Mouse (Mus musculus): ENCODE data around the gene Evi2b. TPM values are rescaled to one million over a fixed set of nuclear protein-coding genes. Genes with fewer than 3 reads are reported as not detected.

Gene Evi2b
- polyA plus RNA-seq, 1 experiment, result 56.7 TPM

DNA sequence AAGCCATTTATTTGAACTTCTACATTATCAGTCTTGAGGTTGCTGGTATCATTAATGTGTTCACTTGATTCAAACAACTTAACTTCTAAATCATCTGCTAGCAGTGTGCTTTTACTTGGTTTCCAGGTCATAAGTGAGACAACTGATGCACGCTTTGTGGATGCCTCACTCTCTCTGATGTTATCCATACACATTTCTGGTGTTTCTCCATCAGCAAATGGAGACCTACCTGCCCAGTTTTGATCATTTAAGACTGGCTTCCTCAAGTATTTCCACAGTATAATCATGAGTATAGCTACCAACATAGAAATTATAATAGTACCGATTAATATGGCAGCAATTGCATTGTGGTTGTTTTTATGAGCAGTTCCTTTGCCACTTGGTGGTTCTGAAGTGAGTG lies 7.8 kb downstream of the Evi2b start:
- Histone ChIP-seq H3K4me1 (ENCODE audit: control insufficient read depth, insufficient read depth, insufficient read length) (peaks cover 2% of the 10 kb centered on the region; the same call in 1 of the 2 replicates), H3K27me3 (ENCODE audit: control insufficient read depth, insufficient read depth, low read length) (no peaks in the 10 kb centered on the region), H3K27ac (ENCODE audit: insufficient read depth, low read length) (no peak overlapping the region), H3K36me3 (ENCODE audit: control insufficient read depth, insufficient read depth, low read length) (peaks cover 21% of the 10 kb centered on the region), H3K4me3 (ENCODE audit: extremely low read depth, insufficient read depth, insufficient read length) (no peak overlapping the region)
- no peak for DNase-seq (ENCODE audit: low read depth in 1 of 2, low spot score in 2 of 2)
- 93% methylated on average over 2 of the region's 2 CpGs for WGBS
- TF ChIP-seq POLR2A (IDR thresholded peaks at IDR 0.05; ENCODE audit: low read depth, low read length) (no peak), CTCF (IDR thresholded peaks at IDR 0.05; ENCODE audit: extremely low read depth, insufficient read depth, insufficient read length, insufficient replicate concordance) (no peak)

DNA sequence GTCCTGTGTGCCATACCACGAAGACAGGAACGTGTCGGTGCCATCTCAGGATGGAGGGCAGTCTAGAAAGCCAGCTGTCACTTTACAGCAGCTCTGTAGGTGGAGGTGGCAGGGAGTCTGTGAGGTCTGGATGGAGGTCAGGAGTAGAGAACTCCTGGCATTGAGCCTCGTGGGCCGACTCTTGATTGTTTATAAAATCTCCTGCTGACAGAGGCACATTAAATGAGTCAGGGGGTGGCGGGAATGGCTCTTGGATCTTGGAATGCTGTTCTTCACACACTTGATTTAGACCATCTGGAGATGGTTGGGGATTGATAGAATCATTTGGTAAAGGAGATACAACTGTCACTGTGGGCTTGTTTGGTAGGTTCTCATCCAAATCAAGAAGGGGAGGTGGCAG lies 8.2 kb downstream of the Evi2b start:
- peaks cover 21% of the 10 kb centered on the region for H3K36me3 ChIP-seq (ENCODE audit: control insufficient read depth, insufficient read depth, low read length)
- no peak overlapping the region for H3K27ac ChIP-seq (ENCODE audit: insufficient read depth, low read length)
- peaks cover 2% of the 10 kb centered on the region; the same call in 1 of the 2 replicates for H3K4me1 ChIP-seq (ENCODE audit: control insufficient read depth, insufficient read depth, insufficient read length)
- no peak overlapping the region for H3K4me3 ChIP-seq (ENCODE audit: extremely low read depth, insufficient read depth, insufficient read length)
- no peak for DNase-seq (ENCODE audit: low read depth in 1 of 2, low spot score in 2 of 2)
- H3K27me3 ChIP-seq (ENCODE audit: control insufficient read depth, insufficient read depth, low read length), result no peaks in the 10 kb centered on the region
- no peak for TF ChIP-seq CTCF (IDR thresholded peaks at IDR 0.05; ENCODE audit: extremely low read depth, insufficient read depth, insufficient read length, insufficient replicate concordance)
- no peak for TF ChIP-seq POLR2A (IDR thresholded peaks at IDR 0.05; ENCODE audit: low read depth, low read length)
- 87% methylated on average over 6 of the region's 6 CpGs for WGBS

DNA sequence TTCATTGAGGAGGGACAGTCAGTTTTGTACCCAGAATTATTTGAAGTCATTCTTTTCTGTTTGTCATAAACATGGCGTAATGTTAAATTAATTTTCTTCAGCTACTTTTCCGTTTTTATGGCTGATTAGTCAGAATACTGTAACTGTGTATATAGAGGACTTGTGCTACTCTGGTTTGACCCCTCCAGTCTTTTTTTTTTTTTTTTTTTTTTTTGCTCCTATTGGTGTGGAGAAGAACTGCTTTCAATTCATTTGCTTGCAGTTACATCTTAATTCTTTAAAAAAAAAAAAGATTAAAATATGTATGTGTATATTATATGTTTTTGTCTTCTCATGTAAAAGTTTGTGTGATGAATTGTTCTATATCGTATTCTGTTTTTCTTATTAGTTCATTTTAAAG lies 11.6 kb downstream of the Evi2b start:
- no peak for TF ChIP-seq CTCF (IDR thresholded peaks at IDR 0.05; ENCODE audit: extremely low read depth, insufficient read depth, insufficient read length, insufficient replicate concordance)
- no peak for TF ChIP-seq POLR2A (IDR thresholded peaks at IDR 0.05; ENCODE audit: low read depth, low read length)
- 0 out of 2 replicates have a peak, but pooled peaks cover 2% of the 10 kb centered on the region for H3K4me1 ChIP-seq (ENCODE audit: control insufficient read depth, insufficient read depth, insufficient read length)
- no peak for DNase-seq (ENCODE audit: low read depth in 1 of 2, low spot score in 2 of 2)
- no peak overlapping the region for H3K4me3 ChIP-seq (ENCODE audit: extremely low read depth, insufficient read depth, insufficient read length)
- WGBS, result 95% methylated on average over 3 of the region's 3 CpGs
- H3K27me3 ChIP-seq (ENCODE audit: control insufficient read depth, insufficient read depth, low read length), result no peaks in the 10 kb centered on the region
- H3K36me3 ChIP-seq (ENCODE audit: control insufficient read depth, insufficient read depth, low read length), result peaks cover 21% of the 10 kb centered on the region
- no peak overlapping the region for H3K27ac ChIP-seq (ENCODE audit: insufficient read depth, low read length)

DNA sequence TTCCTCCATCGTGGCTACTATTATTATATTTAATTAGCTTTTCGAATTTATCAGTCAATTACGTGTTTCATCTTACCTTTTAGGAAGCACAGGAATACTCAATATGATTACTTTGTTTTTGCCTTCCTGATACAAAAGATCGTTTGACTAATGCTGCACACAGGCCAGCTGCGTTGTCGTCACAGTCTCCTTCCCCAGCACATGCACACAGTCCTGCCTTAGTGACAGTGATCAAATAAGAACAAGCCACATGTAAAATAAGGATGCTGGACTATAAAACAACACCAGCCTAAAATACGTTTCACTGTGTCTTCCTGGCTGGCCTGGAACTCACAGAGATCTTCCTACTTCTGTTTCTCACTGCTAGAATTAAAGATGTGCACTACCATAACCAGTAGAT lies 19.1 kb downstream of the Evi2b start:
- WGBS, result 93% methylated on average over 7 of the region's 7 CpGs
- TF ChIP-seq POLR2A (IDR thresholded peaks at IDR 0.05; ENCODE audit: low read depth, low read length) (no peak), CTCF (IDR thresholded peaks at IDR 0.05; ENCODE audit: extremely low read depth, insufficient read depth, insufficient read length, insufficient replicate concordance) (no peak)
- DNase-seq (ENCODE audit: low read depth in 1 of 2, low spot score in 2 of 2), result no peak

DNA sequence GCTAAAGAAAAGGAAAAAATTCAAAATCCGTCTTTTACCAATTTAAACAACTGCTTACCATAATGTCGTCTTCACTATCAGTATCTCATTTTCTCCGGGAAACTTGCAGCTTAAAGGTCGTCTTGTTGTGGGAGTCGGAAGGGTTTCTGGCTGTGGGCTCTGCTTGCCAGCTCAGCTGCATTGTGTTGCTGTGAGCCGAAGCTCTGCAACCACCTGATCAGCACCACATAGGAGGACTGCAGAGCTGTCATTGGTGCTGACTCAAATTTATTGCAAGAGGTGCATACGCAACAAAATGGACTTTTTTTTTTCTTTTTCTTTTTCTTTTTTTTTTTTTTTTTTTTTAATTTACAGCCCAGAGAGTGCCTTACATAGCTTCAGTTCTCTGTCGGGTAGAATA lies 19.7 kb downstream of the Evi2b start, which contains the start of gene Omg:
Omg (minus strand) TSS at position 240 of the 400 bp plus-strand sequence.
- Histone ChIP-seq H3K4me3 (ENCODE audit: extremely low read depth, insufficient read depth, insufficient read length) (no peak within 1 kb of the TSS), H3K27ac (ENCODE audit: insufficient read depth, low read length) (no peak within 1 kb of the TSS), H3K36me3 (ENCODE audit: control insufficient read depth, insufficient read depth, low read length) (no peaks in the 10 kb centered on the region), H3K4me1 (ENCODE audit: control insufficient read depth, insufficient read depth, insufficient read length) (no peaks in the 10 kb centered on the region), H3K27me3 (ENCODE audit: control insufficient read depth, insufficient read depth, low read length) (no peaks in the 10 kb centered on the region)
- WGBS, result 78% methylated on average over 8 of the region's 8 CpGs
- TF ChIP-seq POLR2A (IDR thresholded peaks at IDR 0.05; ENCODE audit: low read depth, low read length) (no peak), CTCF (IDR thresholded peaks at IDR 0.05; ENCODE audit: extremely low read depth, insufficient read depth, insufficient read length, insufficient replicate concordance) (no peak)
- no peak for DNase-seq (ENCODE audit: low read depth in 1 of 2, low spot score in 2 of 2)

More for the DNA sequence above, 19.1 kb downstream of the Evi2b start:
- Histone ChIP-seq H3K27me3 (ENCODE audit: control insufficient read depth, insufficient read depth, low read length) (no peaks in the 10 kb centered on the region), H3K4me3 (ENCODE audit: extremely low read depth, insufficient read depth, insufficient read length) (no peak overlapping the region), H3K27ac (ENCODE audit: insufficient read depth, low read length) (no peak overlapping the region), H3K4me1 (ENCODE audit: control insufficient read depth, insufficient read depth, insufficient read length) (no peaks in the 10 kb centered on the region), H3K36me3 (ENCODE audit: control insufficient read depth, insufficient read depth, low read length) (no peaks in the 10 kb centered on the region)

DNA sequence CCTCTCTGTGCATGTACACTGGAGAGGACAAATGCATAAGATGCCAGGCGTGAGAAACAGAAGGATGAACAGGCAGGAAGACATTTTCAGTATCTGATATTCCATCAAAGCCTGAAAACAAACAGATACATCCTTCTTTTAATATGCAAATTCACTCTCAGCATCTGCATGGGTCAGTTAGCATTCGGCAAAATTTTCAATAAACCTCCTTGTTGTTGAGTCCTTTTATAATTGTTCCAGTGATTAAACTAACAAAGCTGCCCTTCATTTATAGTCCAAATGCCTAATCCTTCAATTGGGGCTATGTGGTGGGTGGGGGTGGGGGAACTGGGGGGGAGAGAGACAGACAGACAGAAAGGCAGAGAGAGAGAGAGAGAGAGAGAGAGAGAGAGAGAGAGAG lies 20.6 kb downstream of the Evi2b start:
- H3K4me1 ChIP-seq (ENCODE audit: control insufficient read depth, insufficient read depth, insufficient read length), result no peaks in the 10 kb centered on the region
- H3K27me3 ChIP-seq (ENCODE audit: control insufficient read depth, insufficient read depth, low read length), result no peaks in the 10 kb centered on the region
- WGBS, result 90% methylated on average over 2 of the region's 2 CpGs

DNA sequence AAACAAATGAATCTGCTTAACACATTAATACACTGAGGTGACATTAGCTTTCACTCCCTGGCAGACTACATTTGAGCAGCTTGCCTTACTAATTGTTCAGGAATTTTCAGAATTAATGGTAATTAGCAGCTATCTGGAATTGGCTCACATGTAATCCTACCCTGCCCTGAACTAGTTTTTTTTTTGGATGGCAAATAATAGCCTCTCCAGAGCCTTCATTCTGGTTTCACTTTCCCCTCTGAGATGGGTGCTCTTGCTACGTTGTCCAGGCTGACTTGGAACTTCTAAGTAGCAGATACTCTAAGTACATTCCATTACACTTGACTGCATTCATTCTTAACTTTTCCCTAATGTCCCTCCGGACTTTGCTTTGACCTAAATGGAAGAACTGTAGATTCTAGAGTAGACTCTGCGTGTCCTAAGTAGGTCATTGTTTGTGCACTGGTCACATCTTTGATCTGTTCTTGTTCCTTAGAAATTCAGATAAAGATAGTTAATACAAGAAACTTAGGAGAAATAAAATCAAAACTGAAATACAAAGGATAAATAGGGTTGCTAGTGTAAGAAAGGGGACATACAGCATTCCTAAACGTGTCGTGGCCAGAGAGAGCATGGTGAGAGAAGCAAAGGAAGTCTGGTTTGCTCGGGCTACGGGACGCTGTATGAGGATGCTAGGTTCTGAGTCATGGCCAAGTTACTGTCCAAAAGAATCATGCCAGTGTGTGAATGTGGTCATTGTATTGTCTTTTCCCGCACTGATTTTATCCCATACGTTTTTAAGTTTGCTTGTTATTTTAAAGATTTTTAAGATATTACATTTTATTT lies 28.4 kb downstream of the Evi2b start:
- TF ChIP-seq CTCF (IDR thresholded peaks at IDR 0.05; ENCODE audit: extremely low read depth, insufficient read depth, insufficient read length, insufficient replicate concordance) (no peak), POLR2A (IDR thresholded peaks at IDR 0.05; ENCODE audit: low read depth, low read length) (no peak)
- no peak for DNase-seq (ENCODE audit: low read depth in 1 of 2, low spot score in 2 of 2)
- Histone ChIP-seq H3K4me3 (ENCODE audit: extremely low read depth, insufficient read depth, insufficient read length) (no peak overlapping the region), H3K4me1 (ENCODE audit: control insufficient read depth, insufficient read depth, insufficient read length) (no peaks in the 10 kb centered on the region), H3K36me3 (ENCODE audit: control insufficient read depth, insufficient read depth, low read length) (no peaks in the 10 kb centered on the region), H3K27ac (ENCODE audit: insufficient read depth, low read length) (no peak overlapping the region), H3K27me3 (ENCODE audit: control insufficient read depth, insufficient read depth, low read length) (no peaks in the 10 kb centered on the region)
- WGBS, result 58% methylated on average over 10 of the region's 10 CpGs

More for the DNA sequence above, 20.6 kb downstream of the Evi2b start:
- no peak for DNase-seq (ENCODE audit: low read depth in 1 of 2, low spot score in 2 of 2)
- Histone ChIP-seq H3K27ac (ENCODE audit: insufficient read depth, low read length) (no peak overlapping the region), H3K4me3 (ENCODE audit: extremely low read depth, insufficient read depth, insufficient read length) (no peak overlapping the region), H3K36me3 (ENCODE audit: control insufficient read depth, insufficient read depth, low read length) (no peaks in the 10 kb centered on the region)
- TF ChIP-seq CTCF (IDR thresholded peaks at IDR 0.05; ENCODE audit: extremely low read depth, insufficient read depth, insufficient read length, insufficient replicate concordance) (no peak), POLR2A (IDR thresholded peaks at IDR 0.05; ENCODE audit: low read depth, low read length) (no peak)
